8 mouse cellular contexts compared by ENCODE assay signal in genomic region chr4:83524456-83524842, GRCm38 (mm10). TPM values are rescaled to one million over a fixed set of nuclear protein-coding genes. Genes with fewer than 3 reads are reported as not detected.
DNase-seq lines count a peak whose midpoint lies in the region; ATAC-seq lines count a peak whose summit lies in the region.

No protein-coding gene starts in this region.

- peak overlapping the region; percentile 94 for H3K27ac ChIP-seq in kidney, embryonic 16.5 days (ENCODE audit: low read length)
- peak overlapping the region; percentile 100 for H3K27ac ChIP-seq in hindbrain, embryonic 16.5 days (ENCODE audit: low read depth, low read length)
- peak overlapping the region; percentile 100 for H3K27ac ChIP-seq in midbrain, embryonic 16.5 days (ENCODE audit: low read length)

- peak overlapping the region; percentile 91 for H3K9ac ChIP-seq in kidney, embryonic 16.5 days (replicated peaks; ENCODE audit: low read length)
- peak overlapping the region; percentile 92 for H3K9ac ChIP-seq in hindbrain, embryonic 16.5 days (ENCODE audit: low read depth, low read length)
- H3K9ac ChIP-seq in midbrain, embryonic 16.5 days (ENCODE audit: low read depth, low read length) = peak overlapping the region; percentile 95

- H3K9me3 ChIP-seq in kidney, embryonic 16.5 days (ENCODE audit: low read length) = no peaks in the 10 kb centered on the region
- no peaks in the 10 kb centered on the region for H3K9me3 ChIP-seq in hindbrain, embryonic 16.5 days (ENCODE audit: control insufficient read depth, low read length)
- H3K9me3 ChIP-seq in midbrain, embryonic 16.5 days (replicated peaks; ENCODE audit: control insufficient read depth, low read length, poor library complexity, severe bottlenecking) = no peaks in the 10 kb centered on the region

- H3K4me1 ChIP-seq in kidney, embryonic 16.5 days (ENCODE audit: insufficient read depth, low read length) = peaks cover 16% of the 10 kb centered on the region
- peaks cover 12% of the 10 kb centered on the region for H3K4me1 ChIP-seq in hindbrain, embryonic 16.5 days (ENCODE audit: control insufficient read depth, insufficient read depth, low read depth, low read length)
- peaks cover 18% of the 10 kb centered on the region for H3K4me1 ChIP-seq in midbrain, embryonic 16.5 days (ENCODE audit: control insufficient read depth, insufficient read depth, low read length)

- H3K36me3 ChIP-seq in kidney, embryonic 16.5 days (ENCODE audit: insufficient read depth, low read length) = no peaks in the 10 kb centered on the region
- H3K36me3 ChIP-seq in hindbrain, embryonic 16.5 days (ENCODE audit: control insufficient read depth, insufficient read depth, low read length) = no peaks in the 10 kb centered on the region
- no peaks in the 10 kb centered on the region for H3K36me3 ChIP-seq in midbrain, embryonic 16.5 days (ENCODE audit: control insufficient read depth, insufficient read depth, low read length)

- peak overlapping the region; percentile 82 for H3K4me3 ChIP-seq in kidney, embryonic 16.5 days (ENCODE audit: low read length)
- H3K4me3 ChIP-seq in hindbrain, embryonic 16.5 days (ENCODE audit: low read length) = peak overlapping the region; percentile 84
- peak overlapping the region; percentile 67 for H3K4me3 ChIP-seq in midbrain, embryonic 16.5 days (ENCODE audit: low read depth, low read length)

- DNase-seq in kidney, postnatal 25 days = no peak
- DNase-seq in c-Kit-positive CD71-positive TER-119-negative erythroid progenitor cells, embryonic 14.5 days (ENCODE audit: low read depth) = peak; percentile 60
- no peak for DNase-seq in spleen, postnatal 36 days (ENCODE audit: low spot score in 2 of 2)
- no peak for DNase-seq in gastrocnemius, postnatal 14 days
- no peak for DNase-seq in layer of hippocampus, postnatal 10 days (ENCODE audit: low spot score in 2 of 2)

- WGBS in kidney, embryonic 16.5 days = 10% methylated on average over 6 of the region's 6 CpGs
- 7% methylated on average over 6 of the region's 6 CpGs for WGBS in hindbrain, embryonic 16.5 days
- 2% methylated on average over 6 of the region's 6 CpGs for WGBS in midbrain, embryonic 16.5 days

- intact Hi-C loops in gastrocnemius, postnatal 14 days (cut with DNase I; ENCODE audit: low total_unique reads) = no loop called here

- peak overlapping the region; percentile 69 for H3K4me2 ChIP-seq in kidney, embryonic 16.5 days (replicated peaks; ENCODE audit: low read depth, low read length)
- H3K4me2 ChIP-seq in hindbrain, embryonic 16.5 days (ENCODE audit: low read length) = peak overlapping the region; percentile 73
- H3K4me2 ChIP-seq in midbrain, embryonic 16.5 days (ENCODE audit: low read length) = peak overlapping the region; percentile 71

- no peak for ATAC-seq in kidney, embryonic 16.5 days (ENCODE audit: low FRiP score, low TSS enrichment)
- ATAC-seq in hindbrain, embryonic 16.5 days = no peak
- peak; percentile 4; the same call in 1 of the 2 replicates for ATAC-seq in midbrain, embryonic 16.5 days

- no peaks in the 10 kb centered on the region for H3K27me3 ChIP-seq in kidney, embryonic 16.5 days (ENCODE audit: insufficient read depth, low read length)
- no peaks in the 10 kb centered on the region for H3K27me3 ChIP-seq in hindbrain, embryonic 16.5 days (replicated peaks; ENCODE audit: control insufficient read depth, insufficient read depth, low read length)
- H3K27me3 ChIP-seq in midbrain, embryonic 16.5 days (ENCODE audit: control insufficient read depth, insufficient read depth, low read depth, low read length) = no peaks in the 10 kb centered on the region

RNA-seq across cellular contexts. Expression of gene Ccdc171, which starts 0.9 kb away (rescaled TPM):
- polyA plus RNA-seq in kidney, embryonic 16.5 days (2015; fragmentation: Nextera tagmentation; extraction: Ambion mirVana) = 3.7 and 4.3 TPM in 2 replicates
- polyA plus RNA-seq in hindbrain, embryonic 16.5 days (2015; fragmentation: Nextera tagmentation; extraction: Ambion mirVana) = 3.3 and 3.7 TPM in 2 replicates
- polyA plus RNA-seq in midbrain, embryonic 16.5 days (2015; fragmentation: Nextera tagmentation; extraction: Ambion mirVana) = 3.5 TPM in 2 replicates
- 1 to 10 TPM in 1 of 2 experiments, under 1 TPM in 1; 0.75 to 1.2 TPM for total RNA-seq in gastrocnemius, postnatal 14 days (2021)
- 1 to 10 TPM; 3.1 to 3.9 TPM for total RNA-seq in layer of hippocampus, postnatal 10 days (2021)

RNA-seq across cellular contexts. Expression of gene Psip1, which starts 38.2 kb away (rescaled TPM):
- 109 and 128 TPM in 2 replicates for polyA plus RNA-seq in kidney, embryonic 16.5 days (2015; fragmentation: Nextera tagmentation; extraction: Ambion mirVana)
- 227 and 245 TPM in 2 replicates for polyA plus RNA-seq in hindbrain, embryonic 16.5 days (2015; fragmentation: Nextera tagmentation; extraction: Ambion mirVana)
- 284 and 290 TPM in 2 replicates for polyA plus RNA-seq in midbrain, embryonic 16.5 days (2015; fragmentation: Nextera tagmentation; extraction: Ambion mirVana)
- 10 to 100 TPM; 18.7 to 22.9 TPM for total RNA-seq in gastrocnemius, postnatal 14 days (2021)
- total RNA-seq in layer of hippocampus, postnatal 10 days (2021) = 100 to 1,000 TPM; 254 to 258 TPM
